Mouse (Mus musculus) inflammation-experienced regulatory T-cells, adult 16 weeks (primary cell): ENCODE results near the gene Rpp14. TPM values are rescaled to one million over a fixed set of nuclear protein-coding genes. Genes with fewer than 3 reads are reported as not detected.

Experiments used
- polyA plus RNA-seq: library from polyadenylated mRNA; unstranded; fragments of 100-300 nt; shearing (Covaris generic); gene quantifications from one replicate; pipeline ENCODE4 v1.2.1, GENCODE M21; 2017

The Rpp14 gene
- 45.1 TPM for polyA plus RNA-seq

GRCm38 (mm10) chr14:8080165-8080679 is at the start of gene Rpp14:
Gene Rpp14, plus strand, starts transcription at chr14:8080367.

DNA sequence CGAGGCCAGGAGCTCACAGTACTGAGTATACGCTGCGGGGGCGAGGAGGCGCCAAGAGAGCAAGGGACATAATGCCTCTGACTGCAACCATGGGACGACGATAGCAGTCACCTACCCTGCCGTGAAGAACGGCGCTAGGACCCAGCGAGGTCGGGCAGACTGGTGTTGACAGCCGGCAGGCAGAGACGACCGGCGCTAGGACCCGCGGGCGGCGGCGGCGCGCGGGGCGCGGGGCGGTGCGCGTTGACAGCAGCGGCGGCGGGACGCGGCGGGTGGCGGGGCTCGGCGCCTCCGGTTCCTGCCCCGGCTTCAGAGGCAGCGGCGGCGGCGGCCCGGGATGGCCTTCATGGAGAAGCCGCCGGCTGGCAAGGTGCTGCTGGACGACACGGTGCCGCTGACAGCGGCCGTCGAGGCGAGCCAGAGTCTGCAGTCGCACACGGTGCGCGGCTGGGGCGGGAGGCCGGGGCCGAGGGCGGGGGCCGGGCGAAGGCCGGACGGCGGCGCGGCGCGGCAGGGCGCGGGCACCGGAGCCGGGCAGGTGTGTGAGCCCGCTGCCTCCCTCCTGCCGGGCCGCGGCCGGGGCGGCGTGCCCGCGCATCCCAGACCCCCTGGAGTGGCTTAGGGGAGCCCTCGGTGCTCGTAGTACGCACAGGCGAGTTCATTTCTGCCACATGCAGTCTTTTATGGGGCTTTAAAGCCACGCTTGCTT is 18.0 kb downstream of the Rpp14 start, which contains the start of gene Pxk:
TSS of gene Pxk (plus strand) at position 234 of the 709 bp plus-strand sequence.

Other genes starting within 250 kb of the Rpp14 start
- gene Gm45521, start 123.1 kb upstream of the Rpp14 start, polyA plus RNA-seq: not detected
- gene Dnase1l3, start 85.8 kb upstream of the Rpp14 start, polyA plus RNA-seq: 2.0 TPM
- 39.0 TPM for gene Abhd6, start 77.5 kb upstream of the Rpp14 start, polyA plus RNA-seq
- gene Pxk, start 17.8 kb downstream of the Rpp14 start, polyA plus RNA-seq: 40.2 TPM
- 172 TPM for gene Pdhb, start 92.7 kb downstream of the Rpp14 start, polyA plus RNA-seq
- 1.1 TPM for gene Kctd6, start 133.8 kb downstream of the Rpp14 start, polyA plus RNA-seq
- gene Acox2, start 179.0 kb downstream of the Rpp14 start, polyA plus RNA-seq: not detected
- gene Fam107a, start 237.7 kb downstream of the Rpp14 start, polyA plus RNA-seq: not detected